Mouse (Mus musculus): ENCODE results near the gene Cep85l. TPM values are rescaled to one million over a fixed set of nuclear protein-coding genes. Genes with fewer than 3 reads are reported as not detected.

The Cep85l gene
- total and polyA plus RNA-seq, 3 experiments, result 4.3 to 5.7 (median 5.0) TPM

DNA sequence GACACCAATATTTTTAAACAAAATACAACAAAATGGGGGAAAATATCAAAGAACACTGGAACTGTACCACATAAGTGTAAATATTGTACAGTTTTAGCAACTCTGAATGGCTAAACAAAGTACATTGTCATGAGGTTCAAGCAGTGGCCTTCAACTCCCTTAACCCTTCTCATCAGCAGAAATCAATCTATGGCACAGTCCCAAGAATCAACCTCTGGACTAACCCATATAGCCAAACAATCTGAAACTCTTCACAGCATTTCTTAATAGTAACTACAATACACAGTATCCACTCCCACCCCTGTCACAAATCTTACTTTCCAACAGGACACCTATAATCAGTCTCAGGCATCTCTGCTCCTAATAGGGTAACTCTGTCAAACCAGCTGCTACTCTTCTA is 15.4 kb downstream of the Cep85l start:
- TF ChIP-seq ZKSCAN1 (IDR thresholded peaks at IDR 0.05; ENCODE audit: borderline replicate concordance, low read depth, low read length) (no peak), GABPA (IDR thresholded peaks at IDR 0.05; ENCODE audit: insufficient replicate concordance, low read depth, low read length) (no peak)
- H3K4me2 ChIP-seq (ENCODE audit: insufficient read depth, low read depth, poor library complexity, severe bottlenecking), result no peak overlapping the region
- H3K79me2 ChIP-seq (replicated peaks; ENCODE audit: control insufficient read depth, extremely low read depth, insufficient read depth, poor library complexity, severe bottlenecking), result no peaks in the 10 kb centered on the region
- no peaks in the 10 kb centered on the region for H3K27me3 ChIP-seq (replicated peaks)
- dilution Hi-C loops (cut with MboI; ENCODE audit: extremely low pct_ligation_motif_present, extremely low pct_unique_long_range_greater_than_20kb, low sequenced_read_pairs) (no loop called here), in situ Hi-C loops (cut with MboI; ENCODE audit: low pct_ligation_motif_present, low pct_unique_long_range_greater_than_20kb, low sequenced_read_pairs) (no loop called here)
- peaks cover 0 to 23% of the 10 kb centered on the region in 2 experiments for H3K36me3 ChIP-seq (replicated peaks in 1 of 2; ENCODE audit: control insufficient read depth in 1 of 2, insufficient read depth in 1 of 2, low read length in 1 of 2)
- peaks cover 4% of the 10 kb centered on the region for H3K9me3 ChIP-seq (replicated peaks; ENCODE audit: low read length)
- H3K9ac ChIP-seq (ENCODE audit: insufficient read depth, low read depth), result no peak overlapping the region
- H3K4me1 ChIP-seq (ENCODE audit: control insufficient read depth in 1 of 2, insufficient read depth in 2 of 2), result 0 out of 4 replicates have a peak, but pooled peaks cover 0 to 2% of the 10 kb centered on the region in 2 experiments
- DNase-seq (ENCODE audit: extremely low read depth), result no peak
- no peak overlapping the region for H3K4me3 ChIP-seq (replicated peaks in 1 of 3; ENCODE audit: low read depth in 2 of 3, low read length in 2 of 3, poor library complexity in 1 of 3)
- H3K27ac ChIP-seq (ENCODE audit: insufficient read depth, low read depth), result no peak overlapping the region

DNA sequence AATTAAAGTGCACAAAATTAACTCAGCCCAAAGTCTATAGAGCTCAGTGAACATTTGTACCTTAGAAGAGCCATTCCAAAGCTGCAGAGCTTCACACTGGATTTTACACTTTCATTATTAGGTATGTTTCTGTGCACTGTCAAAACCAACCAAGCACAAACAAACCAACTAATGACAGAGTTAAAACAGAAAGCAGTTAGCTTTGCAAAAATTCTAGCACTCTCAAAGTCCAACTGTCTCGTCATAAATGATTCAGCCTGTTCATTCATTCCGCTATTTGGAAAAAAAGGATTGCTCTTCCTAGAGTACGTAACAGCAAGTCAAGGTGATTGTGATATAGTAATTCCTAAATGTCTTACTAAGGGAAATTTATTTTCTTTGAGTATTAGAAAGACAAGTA is 20.7 kb downstream of the Cep85l start:
- Histone ChIP-seq H3K9me3 (replicated peaks; ENCODE audit: low read length) (peaks cover 7% of the 10 kb centered on the region), H3K27me3 (replicated peaks) (no peaks in the 10 kb centered on the region), H3K4me1 (ENCODE audit: control insufficient read depth in 1 of 2, insufficient read depth in 2 of 2) (peaks cover 0 to 1% of the 10 kb centered on the region in 2 experiments; a peak in 1 of 4 replicates), H3K9ac (ENCODE audit: insufficient read depth, low read depth) (no peak overlapping the region), H3K4me3 (replicated peaks in 1 of 3; ENCODE audit: low read depth in 2 of 3, low read length in 2 of 3, poor library complexity in 1 of 3) (no peak overlapping the region), H3K27ac (ENCODE audit: insufficient read depth, low read depth) (no peak overlapping the region), H3K4me2 (ENCODE audit: insufficient read depth, low read depth, poor library complexity, severe bottlenecking) (no peak overlapping the region), H3K79me2 (replicated peaks; ENCODE audit: control insufficient read depth, extremely low read depth, insufficient read depth, poor library complexity, severe bottlenecking) (no peaks in the 10 kb centered on the region), H3K36me3 (replicated peaks in 1 of 2; ENCODE audit: control insufficient read depth in 1 of 2, insufficient read depth in 1 of 2, low read length in 1 of 2) (peaks cover 9 to 39% of the 10 kb centered on the region in 2 experiments)
- dilution Hi-C loops (cut with MboI; ENCODE audit: extremely low pct_ligation_motif_present, extremely low pct_unique_long_range_greater_than_20kb, low sequenced_read_pairs) (no loop called here), in situ Hi-C loops (cut with MboI; ENCODE audit: low pct_ligation_motif_present, low pct_unique_long_range_greater_than_20kb, low sequenced_read_pairs) (no loop called here)
- DNase-seq (ENCODE audit: extremely low read depth), result no peak
- TF ChIP-seq CTCF (conservative IDR thresholded peaks at IDR 0.05 in 1 of 2, IDR thresholded peaks at IDR 0.05 in 1 of 2; ENCODE audit: low read depth in 2 of 2, low read length in 2 of 2) (no peak), PAX5 (IDR thresholded peaks at IDR 0.05; ENCODE audit: low read length) (no peak), CHD1 (IDR thresholded peaks at IDR 0.05; ENCODE audit: low read depth, low read length) (no peak), RCOR1 (conservative IDR thresholded peaks at IDR 0.05; ENCODE audit: low read depth, low read length) (no peak), POLR2A (IDR thresholded peaks at IDR 0.05; ENCODE audit: low read depth, low read length) (no peak), MAFK (IDR thresholded peaks at IDR 0.05; ENCODE audit: insufficient replicate concordance, low read length) (no peak)

DNA sequence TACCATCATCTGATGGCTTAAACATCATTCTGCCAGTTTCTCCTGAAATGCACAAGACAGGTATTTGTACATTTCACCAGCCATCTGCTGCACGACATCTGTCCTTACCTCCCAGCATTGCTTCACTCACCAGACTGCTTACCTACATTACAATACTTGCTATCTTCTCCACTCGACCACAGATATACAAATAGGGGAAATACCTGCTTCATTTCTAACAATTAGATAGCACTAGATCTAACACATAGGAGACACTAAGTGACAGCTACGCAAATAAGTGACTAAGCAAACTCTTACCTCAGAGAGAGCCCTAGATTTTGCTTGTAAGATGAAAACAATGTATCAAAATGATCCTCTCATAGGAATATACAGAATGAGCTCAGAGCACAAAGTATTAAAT is 26.1 kb downstream of the Cep85l start:
- DNase-seq (ENCODE audit: extremely low read depth), result no peak
- H3K9ac ChIP-seq (ENCODE audit: insufficient read depth, low read depth), result no peak overlapping the region
- in situ Hi-C loops (cut with MboI; ENCODE audit: low pct_ligation_motif_present, low pct_unique_long_range_greater_than_20kb, low sequenced_read_pairs), result no loop called here
- peaks cover 15 to 44% of the 10 kb centered on the region in 2 experiments for H3K36me3 ChIP-seq (replicated peaks in 1 of 2; ENCODE audit: control insufficient read depth in 1 of 2, insufficient read depth in 1 of 2, low read length in 1 of 2)
- no peak overlapping the region for H3K27ac ChIP-seq (ENCODE audit: insufficient read depth, low read depth)
- H3K4me3 ChIP-seq (replicated peaks in 1 of 3; ENCODE audit: low read depth in 2 of 3, low read length in 2 of 3, poor library complexity in 1 of 3), result no peak overlapping the region
- H3K9me3 ChIP-seq (replicated peaks; ENCODE audit: low read length), result peaks cover 3% of the 10 kb centered on the region
- TF ChIP-seq NELFE (IDR thresholded peaks at IDR 0.05; ENCODE audit: low read depth, low read length) (no peak), CTCF (conservative IDR thresholded peaks at IDR 0.05 in 1 of 2, IDR thresholded peaks at IDR 0.05 in 1 of 2; ENCODE audit: low read depth in 2 of 2, low read length in 2 of 2) (no peak)
- H3K4me1 ChIP-seq (ENCODE audit: control insufficient read depth in 1 of 2, insufficient read depth in 2 of 2), result peaks cover 2 to 13% of the 10 kb centered on the region in 2 experiments; a peak in 3 of 4 replicates
- dilution Hi-C loops (cut with MboI; ENCODE audit: extremely low pct_ligation_motif_present, extremely low pct_unique_long_range_greater_than_20kb, low sequenced_read_pairs), result no loop called here
- no peaks in the 10 kb centered on the region for H3K79me2 ChIP-seq (replicated peaks; ENCODE audit: control insufficient read depth, extremely low read depth, insufficient read depth, poor library complexity, severe bottlenecking)
- no peak overlapping the region for H3K4me2 ChIP-seq (ENCODE audit: insufficient read depth, low read depth, poor library complexity, severe bottlenecking)
- no peaks in the 10 kb centered on the region for H3K27me3 ChIP-seq (replicated peaks)

All from CH12.LX (cell line).